Mouse (Mus musculus) stomach, postnatal 0 days (tissue): ENCODE measurements around the gene Pdlim7.

Experiments used
- CTCF ChIP-seq: IDR thresholded peaks from 2 replicates; pipeline ENCODE4 v1.5.1; 2016; ENCODE audit warnings: antibody characterized with exemption, low read depth, mild to moderate bottlenecking, moderate library complexity
- EP300 ChIP-seq: optimal IDR thresholded peaks from 2 replicates; pipeline ENCODE3; 2016; ENCODE audit warnings: antibody characterized with exemption

GRCm38 (mm10) chr13:55542891-55543290, 29.4 kb upstream of the Pdlim7 start:
- TF ChIP-seq CTCF, result no peak
- no peak for TF ChIP-seq EP300
